Mouse (Mus musculus): ENCODE measurements around the gene Cgnl1.
A peak's percentile ranks its signal among the peaks of the same experiment; 100 is the strongest.

The Cgnl1 gene

DNA sequence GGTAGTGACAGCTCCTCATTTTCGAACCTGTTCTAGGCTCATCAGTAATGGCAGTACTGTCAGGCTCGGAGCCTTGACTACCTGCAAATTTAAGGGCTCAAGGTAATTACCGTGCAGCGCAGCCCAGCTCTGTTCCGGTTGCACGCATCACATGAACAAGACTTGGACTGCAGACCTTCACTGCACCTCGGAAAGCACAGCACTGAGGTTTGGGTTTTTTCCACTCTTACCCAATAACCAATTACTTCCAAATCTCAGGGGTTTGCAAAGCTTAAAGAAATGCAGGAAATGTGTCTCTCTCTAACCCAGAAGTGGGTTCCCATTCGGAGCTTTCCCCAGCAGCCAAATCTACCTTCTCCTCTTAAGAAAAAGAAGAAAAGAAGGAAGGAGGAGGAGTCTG lies 5.1 kb downstream of the Cgnl1 start:
- DNase-seq, result no peak

DNA sequence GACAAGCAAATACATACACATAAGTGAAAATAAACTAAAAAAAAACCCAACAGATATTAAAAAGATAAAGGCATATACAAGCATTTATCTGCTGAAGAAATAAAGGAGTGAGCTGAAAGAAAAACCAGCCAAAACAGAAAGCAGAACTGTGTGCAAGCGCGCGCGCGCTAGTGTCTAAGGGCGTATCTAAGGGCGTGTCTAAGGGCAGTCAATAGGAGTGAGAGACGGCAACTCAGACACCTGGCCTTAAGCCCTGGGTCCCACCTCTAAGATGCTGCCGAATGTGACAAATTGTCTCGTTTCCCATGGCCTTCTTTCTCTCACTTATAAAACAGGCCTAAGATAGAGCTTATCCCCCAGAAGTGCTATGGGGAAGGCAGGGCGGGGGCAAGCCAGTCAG lies 6.9 kb downstream of the Cgnl1 start:
- DNase-seq, result no peak

DNA sequence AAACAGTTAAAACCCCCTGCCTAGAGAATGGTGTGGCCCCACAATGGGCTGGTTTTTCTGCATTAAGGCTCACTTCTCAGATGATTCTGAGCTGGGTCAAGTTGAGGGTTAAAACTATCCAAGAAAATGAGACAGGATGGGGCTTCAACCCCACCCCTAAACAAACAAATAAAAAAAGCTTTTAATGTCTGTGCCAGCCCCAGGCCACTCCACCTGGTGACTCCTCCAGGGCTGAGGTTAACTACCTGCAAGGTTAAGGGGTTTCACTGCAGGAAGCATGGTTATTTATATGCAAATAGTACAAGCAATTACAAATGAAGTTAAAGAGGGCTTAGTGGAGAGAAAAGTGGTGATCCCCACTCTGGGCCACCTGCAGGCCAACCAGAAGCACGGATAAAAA lies 8.1 kb downstream of the Cgnl1 start:
- no peak for DNase-seq

DNA sequence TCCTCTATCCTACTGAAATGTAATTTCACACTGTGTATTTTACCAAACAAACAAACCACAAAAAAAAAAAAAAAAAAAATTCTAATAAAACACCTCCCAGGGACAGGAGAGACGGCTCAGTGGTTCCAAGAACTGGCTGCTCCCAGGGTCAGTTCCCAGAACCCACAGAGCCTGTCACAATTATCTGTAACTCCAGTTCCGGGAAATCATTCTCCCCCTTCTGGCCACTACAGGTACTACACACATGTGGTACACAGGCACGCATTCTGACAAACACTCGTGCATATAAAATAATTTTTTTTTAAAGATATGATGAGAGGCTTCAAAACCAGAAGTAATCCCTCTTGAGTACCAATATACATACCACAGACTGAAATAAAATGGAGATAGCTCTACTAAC lies 9.7 kb downstream of the Cgnl1 start:
- no peak for DNase-seq

DNA sequence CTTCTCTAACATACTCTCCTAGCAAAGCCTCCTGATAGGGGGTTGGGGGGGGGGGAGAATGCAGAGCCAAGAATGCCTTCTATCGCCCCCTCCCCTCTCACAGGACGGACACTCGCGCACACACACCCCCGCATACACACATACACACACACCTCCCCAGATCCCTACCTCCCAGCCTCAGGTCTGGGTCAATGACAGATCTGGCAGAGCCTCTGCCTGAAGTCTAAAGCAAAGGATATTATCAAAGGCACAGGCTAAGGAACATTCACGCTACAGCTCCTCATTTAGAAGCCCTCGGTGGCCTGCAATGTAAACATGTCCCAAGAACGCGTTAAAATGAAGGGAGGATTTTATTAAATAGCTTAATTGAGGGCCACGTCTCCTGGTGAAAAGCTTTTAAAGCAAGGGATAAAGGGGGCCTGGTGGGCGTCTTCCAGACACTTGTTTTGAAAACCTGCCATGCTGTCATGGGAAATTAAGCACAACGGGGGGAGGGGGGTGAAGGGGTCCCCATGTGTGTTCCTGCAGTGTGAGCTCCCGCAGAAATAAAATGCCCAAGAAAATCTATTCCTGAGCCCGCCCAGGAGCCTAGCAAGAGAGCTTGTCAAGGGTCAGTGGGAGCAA lies 10.8 kb downstream of the Cgnl1 start:
- DNase-seq, result no peak

DNA sequence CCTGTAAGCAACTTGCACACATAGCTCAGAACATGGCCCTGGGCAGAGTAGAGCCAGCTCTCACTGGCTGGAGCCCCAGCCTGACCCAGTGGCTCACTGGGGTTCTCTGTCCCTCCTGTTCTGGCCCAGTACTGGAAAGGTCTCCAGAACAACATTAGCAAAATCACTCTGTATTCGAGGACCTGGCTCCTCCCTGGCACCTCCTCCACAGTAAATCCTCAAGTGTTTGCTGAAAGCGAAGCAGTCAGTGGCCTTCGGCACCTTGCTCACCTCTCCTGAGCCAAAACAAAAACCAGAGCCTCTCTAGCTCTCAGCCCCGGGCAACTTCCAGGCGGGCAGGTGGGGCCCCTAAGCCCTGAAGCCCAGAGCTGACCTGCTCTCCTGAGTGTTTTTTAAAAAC lies 11.5 kb downstream of the Cgnl1 start:
- DNase-seq, result peak; percentile 40

DNA sequence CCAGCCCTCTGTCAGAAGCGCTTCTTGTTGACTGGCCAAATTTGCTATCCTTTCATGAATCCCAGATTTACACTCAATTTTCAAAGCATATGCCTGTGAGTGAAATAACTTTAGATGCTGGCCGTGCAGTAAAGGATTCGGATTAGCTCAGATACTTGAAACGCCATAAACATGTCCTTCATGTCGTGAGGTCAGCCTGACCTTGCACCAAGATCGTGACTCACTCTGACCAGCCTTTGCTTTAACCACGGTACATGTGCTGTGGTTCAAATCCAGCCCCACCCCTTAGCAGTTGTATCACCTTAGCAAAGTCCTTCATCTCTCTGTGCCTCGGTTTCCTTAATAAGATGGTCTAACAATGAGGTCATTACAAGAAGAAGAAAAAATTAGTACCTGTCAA lies 14.0 kb downstream of the Cgnl1 start:
- DNase-seq, result no peak

DNA sequence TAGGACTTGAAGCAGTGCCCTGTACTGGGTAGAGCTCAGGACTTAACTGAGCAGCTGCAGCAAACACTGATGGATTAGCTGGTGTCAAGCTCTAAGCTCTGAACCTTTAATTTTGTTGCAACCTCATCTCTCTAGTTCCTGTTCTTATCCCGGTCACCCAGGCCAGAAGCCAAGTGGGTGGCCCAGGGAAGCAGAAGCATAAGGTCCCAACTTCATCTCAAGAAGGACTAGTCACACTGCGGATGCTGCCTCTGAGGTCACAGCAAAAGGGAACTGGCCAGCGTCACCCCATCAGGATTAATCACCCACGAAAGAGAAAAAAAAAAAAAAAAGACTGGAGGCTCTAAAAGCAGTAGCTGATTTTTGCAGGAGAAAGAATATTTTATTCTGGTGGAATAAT lies 14.5 kb downstream of the Cgnl1 start:
- DNase-seq, result peak; percentile 59

DNA sequence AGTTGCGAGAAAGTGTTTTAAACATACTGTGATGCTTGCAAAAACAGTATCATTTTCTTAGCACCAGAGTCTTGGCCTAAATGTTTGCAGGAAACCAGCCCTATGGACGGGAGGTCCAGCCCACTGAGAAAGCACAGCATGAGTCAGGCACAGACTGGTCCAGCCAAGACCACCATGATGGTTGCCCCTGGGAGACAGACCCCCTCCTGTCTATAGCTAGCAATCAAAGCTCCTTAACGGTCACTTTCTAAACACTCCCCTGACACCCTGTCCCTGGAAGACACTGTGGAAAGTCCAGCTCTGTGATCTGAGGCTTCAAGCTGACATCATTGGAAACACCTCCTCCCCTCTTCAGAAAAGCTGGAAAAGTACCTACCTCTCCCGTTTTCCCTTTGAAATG lies 17.4 kb downstream of the Cgnl1 start:
- DNase-seq, result no peak

DNA sequence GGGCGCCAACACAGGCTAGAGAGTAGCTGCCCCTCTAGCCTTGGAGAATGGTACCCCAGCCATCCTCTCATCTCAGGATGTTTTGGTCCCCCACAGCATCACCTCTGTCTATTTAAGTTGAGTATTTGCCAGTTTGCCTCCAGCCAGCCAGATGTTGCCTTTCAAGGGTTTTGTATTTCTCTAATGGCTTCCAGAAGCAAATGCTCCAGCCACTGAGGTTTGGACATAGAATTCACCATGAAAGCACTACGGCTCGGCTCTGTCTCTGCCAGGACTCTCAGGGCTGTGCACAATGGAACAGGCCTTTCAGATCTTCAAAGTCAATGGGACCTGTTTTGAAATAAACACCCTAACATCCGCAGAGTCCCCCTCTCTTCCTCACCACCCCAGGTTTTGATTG lies 17.9 kb downstream of the Cgnl1 start:
- no peak for DNase-seq

DNA sequence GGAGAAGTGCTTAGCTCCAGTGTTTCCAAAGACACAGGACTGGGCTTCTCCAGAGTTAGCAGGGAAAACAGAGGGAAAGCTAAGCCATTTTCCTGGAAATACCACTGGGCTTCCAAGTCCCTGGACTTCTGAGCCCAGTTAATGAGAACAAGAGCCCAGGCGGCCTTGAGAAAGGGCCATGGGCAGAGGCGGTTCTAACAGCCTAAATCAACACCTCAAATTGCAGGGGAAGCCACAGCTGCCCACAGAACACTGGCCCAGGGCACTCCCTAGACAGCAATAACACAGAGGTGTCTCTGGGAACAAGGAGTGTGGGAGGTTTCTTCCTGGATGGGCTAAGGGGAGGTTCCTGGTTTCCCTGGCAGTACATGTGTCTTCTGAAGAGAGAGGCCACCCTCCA lies 18.3 kb downstream of the Cgnl1 start:
- DNase-seq, result no peak

DNA sequence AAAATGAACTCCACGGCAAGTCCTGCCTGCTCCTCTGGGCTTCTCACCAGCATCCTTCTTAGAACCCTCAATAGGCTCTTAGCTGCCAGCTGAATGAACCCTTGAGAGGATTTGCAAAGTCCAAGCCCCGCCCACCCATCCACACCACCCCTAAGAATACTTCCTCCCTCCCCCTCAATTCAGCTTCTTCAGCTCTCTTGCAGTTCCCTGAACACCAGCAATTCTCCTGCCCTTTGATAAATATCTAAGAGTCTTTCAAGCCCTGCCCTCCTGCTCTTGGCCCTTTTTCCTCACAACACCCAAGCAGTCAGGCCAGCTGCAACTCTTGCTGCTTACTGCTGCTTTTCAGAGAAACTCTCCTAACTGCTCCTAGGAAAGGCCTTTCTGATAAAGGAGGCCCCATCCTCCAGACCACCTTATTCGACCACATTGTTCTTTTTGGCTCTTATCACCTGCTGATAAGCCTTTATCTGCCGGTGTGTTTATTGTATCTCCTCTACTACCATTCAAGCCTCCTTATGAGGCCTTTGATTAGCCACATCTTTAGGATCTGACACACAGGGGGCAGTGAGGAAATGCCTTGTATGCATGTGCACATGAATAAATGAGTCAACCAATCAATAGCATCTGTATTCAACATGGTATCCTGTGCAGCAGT lies 21.3 kb downstream of the Cgnl1 start:
- DNase-seq, result peak; percentile 54

DNA sequence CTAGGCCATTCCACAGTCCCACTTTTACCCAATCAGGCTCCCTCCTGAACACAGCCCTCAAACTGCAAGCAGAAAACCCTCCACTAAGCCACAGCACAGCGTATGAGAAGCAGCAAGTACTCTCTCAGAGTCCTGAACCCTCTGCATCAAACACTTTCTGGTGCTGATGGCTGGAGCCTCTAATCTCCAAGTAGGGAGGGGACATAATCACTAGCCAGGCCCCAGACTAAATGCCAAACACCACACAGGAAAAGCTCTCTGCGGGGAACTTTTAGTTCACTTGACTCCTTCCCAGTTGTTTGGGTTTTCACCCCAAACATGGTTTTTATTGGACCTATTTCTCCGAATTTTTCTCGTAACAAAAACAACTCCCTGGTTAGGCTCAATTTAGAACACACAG lies 25.0 kb downstream of the Cgnl1 start:
- no peak for DNase-seq

DNA sequence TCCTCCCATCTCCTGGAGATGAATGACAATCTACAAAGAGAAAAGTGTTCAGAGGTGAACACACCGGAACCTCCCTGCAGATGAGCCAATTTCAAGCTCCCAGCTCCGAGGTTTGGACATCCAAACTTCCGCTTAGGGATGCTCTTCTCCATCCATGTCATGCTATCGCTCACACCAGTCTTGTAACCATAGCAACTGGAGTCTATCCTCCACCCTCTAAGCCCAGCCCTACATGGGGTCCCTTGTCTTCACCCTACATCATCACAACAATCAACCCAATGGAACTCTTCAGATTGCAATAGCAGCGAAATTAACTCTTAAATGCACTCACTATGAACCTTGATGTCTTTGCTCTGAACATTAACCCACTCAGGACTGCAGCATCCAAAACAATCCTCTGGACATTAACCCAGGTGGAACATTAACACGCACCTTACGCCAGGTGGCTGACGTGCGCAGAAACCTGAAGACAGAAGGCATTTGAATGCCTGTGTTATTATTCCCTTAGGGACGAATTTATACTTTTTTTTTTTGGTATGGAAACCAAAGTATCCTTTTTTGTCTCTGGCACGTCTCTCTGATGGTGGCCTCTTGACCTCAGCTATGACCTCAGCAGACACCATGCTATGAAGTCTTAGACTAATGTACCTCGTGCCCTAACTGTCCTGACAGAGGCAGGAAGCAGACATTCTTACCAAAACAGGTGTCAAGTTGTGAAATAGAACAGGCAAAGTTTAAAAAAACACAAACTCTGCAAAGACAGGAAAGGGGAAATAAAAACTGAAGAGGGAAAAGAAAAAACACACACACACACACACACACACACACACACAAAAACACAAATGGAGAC lies 33.1 kb downstream of the Cgnl1 start:
- DNase-seq, result peak; percentile 47

DNA sequence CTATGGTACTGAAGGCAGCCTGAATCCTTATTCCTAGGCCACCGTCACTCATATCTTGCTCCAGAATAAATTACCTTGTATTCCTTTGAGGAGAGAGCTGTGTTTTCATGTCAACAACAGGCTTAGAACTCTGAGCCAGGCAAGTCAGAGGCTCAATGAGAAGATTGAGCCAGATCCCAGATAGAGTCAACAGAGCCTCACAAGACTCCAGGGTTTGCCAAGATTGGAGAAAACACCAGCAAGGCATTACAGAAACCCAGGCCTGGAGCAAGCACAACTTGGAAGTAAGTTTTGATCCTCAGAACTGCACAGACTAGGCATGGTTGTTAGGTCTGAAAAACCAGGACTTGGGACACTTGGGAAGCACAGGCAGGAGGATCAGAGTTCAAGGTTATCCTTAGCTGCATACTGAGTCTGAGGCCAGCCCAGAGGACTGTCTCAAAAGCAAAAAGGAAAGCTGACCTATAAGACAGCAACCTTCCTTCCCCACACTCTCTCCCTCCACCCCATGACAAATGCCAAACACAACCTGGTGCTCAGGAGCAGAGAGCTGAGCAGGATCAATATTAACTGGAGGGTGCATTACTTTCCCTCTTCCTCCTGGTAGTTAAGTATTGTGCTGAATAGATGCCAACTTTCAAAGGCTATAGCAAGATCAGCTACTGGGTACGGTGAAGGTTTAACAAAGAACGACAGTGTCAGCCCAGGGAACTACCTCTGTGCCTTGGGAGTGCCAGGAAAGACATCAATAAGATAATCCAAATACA lies 34.0 kb downstream of the Cgnl1 start:
- no peak for DNase-seq

DNA sequence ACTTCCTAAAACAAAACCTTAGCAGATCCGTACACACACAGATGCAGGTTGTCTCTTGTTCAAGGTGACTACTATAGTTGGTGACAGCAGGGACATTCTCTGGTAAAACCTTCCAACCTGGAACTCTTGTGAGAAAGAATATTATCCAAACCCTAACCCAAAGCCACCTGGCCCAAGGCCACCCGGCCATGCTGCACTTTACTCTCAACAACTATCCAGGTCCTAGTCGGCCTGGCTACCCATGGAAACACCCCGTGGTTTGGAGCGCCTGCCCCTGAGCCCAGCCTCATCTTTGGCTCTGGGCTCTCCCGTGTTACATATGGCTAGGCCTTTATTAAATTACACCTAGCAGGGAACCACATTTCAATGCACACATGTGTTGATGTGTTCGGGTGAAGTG lies 35.5 kb downstream of the Cgnl1 start:
- DNase-seq, result no peak

DNA sequence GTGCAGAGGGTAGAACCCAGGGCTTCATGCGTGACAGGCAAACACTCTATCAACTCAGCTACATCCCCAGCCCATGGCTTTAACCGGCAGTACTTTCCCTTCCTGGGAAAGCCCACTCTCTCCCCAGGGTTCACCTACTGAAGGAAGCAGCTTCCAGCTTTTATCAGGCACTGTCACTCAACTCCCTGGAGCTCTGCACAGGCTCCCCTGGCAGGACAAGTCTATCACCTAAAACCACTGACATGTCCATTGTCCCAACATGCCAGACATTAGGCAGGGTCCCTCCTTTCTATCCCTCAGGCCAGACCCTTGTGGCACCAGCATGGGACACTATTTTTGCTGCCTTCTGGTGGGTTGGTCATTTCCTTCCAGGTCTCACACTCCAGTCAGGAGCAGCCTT lies 37.8 kb downstream of the Cgnl1 start:
- DNase-seq, result no peak

DNA sequence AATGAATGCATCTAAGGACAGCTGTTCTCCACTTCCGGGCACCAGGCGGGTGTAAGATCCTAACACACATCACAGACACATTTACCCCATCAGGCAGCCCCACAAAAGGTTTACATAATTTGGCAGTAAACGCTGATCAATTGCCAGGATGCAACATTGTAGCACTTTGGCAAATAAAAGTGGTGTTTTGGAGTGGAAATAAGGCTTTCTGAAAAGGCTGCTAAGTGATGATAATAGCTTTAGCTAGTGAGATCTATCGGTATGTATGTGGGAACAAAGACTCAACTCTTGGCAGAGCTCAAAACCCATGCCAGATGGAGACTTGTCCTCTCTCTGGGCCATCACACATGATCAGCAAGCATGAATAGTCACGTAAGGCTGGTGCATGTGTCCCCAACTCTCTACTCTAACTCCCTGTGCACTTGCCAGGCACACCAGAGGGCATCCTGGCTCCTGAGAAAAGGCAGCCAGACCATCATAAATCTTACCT lies 42.5 kb downstream of the Cgnl1 start:
- no peak for DNase-seq

DNA sequence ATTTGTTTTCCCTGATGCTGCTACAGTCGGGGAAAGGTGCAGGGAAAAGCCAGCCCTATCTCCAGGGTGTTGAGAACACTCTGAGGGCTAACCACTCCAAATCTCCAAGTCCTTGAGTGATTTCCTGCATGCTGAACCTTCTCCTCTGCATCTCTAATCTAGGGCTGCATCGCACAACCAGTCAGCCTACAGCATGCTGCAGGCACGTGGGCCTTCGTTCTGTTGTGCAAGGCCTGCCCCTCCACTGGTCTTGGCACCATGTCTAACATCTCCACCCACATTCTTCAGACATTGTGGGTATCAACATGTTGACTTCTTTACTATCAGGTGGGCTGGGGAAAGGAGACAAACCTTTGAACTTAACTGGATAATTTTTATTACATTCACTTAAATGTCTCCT lies 44.2 kb downstream of the Cgnl1 start:
- no peak for DNase-seq

DNA sequence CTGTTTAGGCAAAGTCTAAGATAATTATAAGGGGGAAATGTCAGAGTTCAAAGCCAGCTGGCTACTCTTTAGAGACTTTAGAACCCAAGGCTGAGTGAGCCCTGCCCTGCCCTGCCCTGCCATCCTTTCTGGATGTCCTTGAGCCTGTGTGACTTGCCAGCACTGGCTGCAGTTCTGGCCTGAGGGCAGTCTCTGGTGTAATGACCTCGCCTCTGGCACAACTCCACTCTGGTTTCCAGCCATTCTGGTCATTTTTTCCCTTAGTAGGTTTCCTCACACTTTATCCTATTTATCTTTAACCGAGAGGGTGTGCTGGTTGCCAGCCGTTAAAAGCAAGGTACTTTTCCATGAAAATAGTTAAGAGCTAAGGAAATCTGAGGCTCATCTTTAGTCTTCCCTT lies 45.3 kb downstream of the Cgnl1 start:
- DNase-seq, result peak; percentile 81

DNA sequence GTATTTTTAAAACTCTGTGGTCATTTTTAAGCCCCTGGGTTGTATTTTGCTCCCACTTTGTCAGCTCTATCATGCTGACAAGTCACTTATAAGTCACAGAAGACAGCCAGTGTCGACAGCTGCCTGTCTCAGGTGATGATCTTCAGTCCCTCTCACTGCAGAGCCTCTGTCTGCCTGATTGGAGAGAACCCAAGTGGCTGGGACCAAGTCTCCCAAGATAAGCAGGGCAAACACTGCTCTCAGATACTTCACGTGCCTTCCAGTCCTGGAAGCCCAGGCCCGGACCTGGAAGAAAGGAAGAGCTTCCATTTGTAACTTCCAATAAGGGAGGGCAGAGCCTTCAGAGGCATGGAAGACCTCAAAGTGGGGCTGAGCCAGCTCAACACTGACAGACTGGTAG lies 49.0 kb downstream of the Cgnl1 start:
- DNase-seq, result no peak

DNA sequence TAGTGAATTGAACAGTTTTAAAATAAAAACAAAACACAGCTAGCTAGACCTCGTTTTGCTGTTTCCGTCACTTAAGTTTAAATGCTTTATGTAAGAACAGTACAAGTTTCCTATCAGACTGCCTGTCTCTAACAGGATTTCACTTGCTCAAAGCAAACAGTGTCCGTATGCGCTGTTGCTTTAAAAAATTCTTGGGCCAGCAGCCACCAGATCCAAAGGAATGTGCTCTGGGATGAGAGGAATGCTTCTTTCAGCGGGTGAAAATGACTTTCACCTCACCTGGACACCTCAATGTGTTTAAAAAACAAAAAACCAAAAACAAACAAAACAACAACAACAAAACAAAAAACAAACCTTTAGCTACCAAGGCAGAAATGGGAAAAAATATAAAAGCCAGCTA lies 54.4 kb downstream of the Cgnl1 start:
- DNase-seq, result peak; percentile 60

DNA sequence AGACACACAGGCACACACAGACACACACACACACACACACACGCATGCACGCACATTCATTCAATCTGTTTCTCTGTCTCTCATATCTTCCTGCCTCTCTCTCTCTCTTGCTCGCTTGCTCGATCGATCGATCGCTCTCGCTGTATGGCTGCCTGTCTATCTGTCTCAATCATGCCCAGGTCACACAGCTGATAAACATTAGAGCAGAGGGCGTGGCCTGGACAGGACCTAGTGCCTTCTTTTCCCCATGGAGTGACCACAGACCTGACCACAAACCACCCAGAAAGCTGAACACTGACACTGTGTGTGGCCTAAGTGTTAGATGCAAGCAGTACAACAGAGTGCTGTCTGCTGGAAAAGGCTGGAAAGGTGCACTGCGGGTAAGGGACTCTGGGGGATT lies 60.6 kb downstream of the Cgnl1 start:
- DNase-seq, result no peak

All from kidney, postnatal 14 days (tissue).